In genomic region chr3:21888710-21889109, GRCm38 (mm10) we compare ENCODE assay signal across 28 mouse cellular contexts.
"Had no signal": no experiment of that assay in that cellular context is flagged by ENCODE, and none has a peak within 500 bp of the region (broad histone marks: within the 10 kb centered on the region; RNA-seq: fewer than 3 reads in every experiment).

No protein-coding gene starts in this region.

- H3K36me3 ChIP-seq: embryonic facial prominence, embryonic 10.5 days; embryonic facial prominence, embryonic 12.5 days; embryonic facial prominence, embryonic 13.5 days; embryonic facial prominence, embryonic 15.5 days; forebrain, embryonic 10.5 days; forebrain, embryonic 12.5 days; forebrain, embryonic 15.5 days had no signal

- H3K9ac ChIP-seq: embryonic facial prominence, embryonic 12.5 days; embryonic facial prominence, embryonic 13.5 days; embryonic facial prominence, embryonic 15.5 days; forebrain, embryonic 12.5 days; forebrain, embryonic 13.5 days; forebrain, embryonic 15.5 days; forebrain, postnatal 0 days had no signal

- H3K27ac ChIP-seq: embryonic facial prominence, embryonic 10.5 days; embryonic facial prominence, embryonic 12.5 days; embryonic facial prominence, embryonic 13.5 days; embryonic facial prominence, embryonic 15.5 days; forebrain, embryonic 10.5 days; forebrain, embryonic 12.5 days; forebrain, embryonic 13.5 days; forebrain, embryonic 15.5 days; gastrocnemius, adult 2 months; heart, adult 2 months had no signal

- H3K9me3 ChIP-seq: embryonic facial prominence, embryonic 10.5 days; embryonic facial prominence, embryonic 12.5 days; embryonic facial prominence, embryonic 13.5 days; embryonic facial prominence, embryonic 15.5 days; forebrain, embryonic 10.5 days; forebrain, embryonic 12.5 days; forebrain, embryonic 13.5 days; forebrain, embryonic 15.5 days had no signal

- DNase-seq: cerebellum, adult 2 months; cerebellum, adult 8-10 months; cerebellum, adult 9-10 months; cerebellum, adult 9-11 months; cerebellum, postnatal 10 days; cerebellum, postnatal 14 days; cerebellum, postnatal 25 days; cerebellum, postnatal 36 days; embryo, embryonic 11 days; forebrain, postnatal 0 days; gastrocnemius, adult 2 months; gastrocnemius, postnatal 14 days; gastrocnemius, postnatal 25 days; gastrocnemius, postnatal 36 days; heart, adult 11 months; heart, adult 18-20 months; heart, adult 2 months had no signal

- H3K4me2 ChIP-seq: embryonic facial prominence, embryonic 12.5 days; embryonic facial prominence, embryonic 13.5 days; embryonic facial prominence, embryonic 15.5 days; forebrain, embryonic 12.5 days; forebrain, embryonic 13.5 days; forebrain, embryonic 15.5 days had no signal

- ATAC-seq: forebrain, embryonic 13.5 days; forebrain, embryonic 14.5 days; forebrain, embryonic 15.5 days; forebrain, embryonic 16.5 days; forebrain, postnatal 0 days had no signal

- H3K27me3 ChIP-seq: embryonic facial prominence, embryonic 12.5 days; embryonic facial prominence, embryonic 13.5 days; embryonic facial prominence, embryonic 15.5 days; forebrain, embryonic 12.5 days; forebrain, embryonic 13.5 days; forebrain, embryonic 15.5 days had no signal

- H3K4me3 ChIP-seq: embryonic facial prominence, embryonic 10.5 days; embryonic facial prominence, embryonic 12.5 days; embryonic facial prominence, embryonic 13.5 days; embryonic facial prominence, embryonic 15.5 days; erythroblast, embryonic 14.5 days; forebrain, embryonic 10.5 days; forebrain, embryonic 12.5 days; forebrain, embryonic 13.5 days; forebrain, embryonic 15.5 days; gastrocnemius, adult 2 months; heart, adult 2 months had no signal
